Mouse (Mus musculus) heart, postnatal 0 days (tissue): Measurements from ENCODE around the gene Cadps. TPM values are rescaled to one million over a fixed set of nuclear protein-coding genes. Genes with fewer than 3 reads are reported as not detected.
A peak's percentile ranks its signal among the peaks of the same experiment; 100 is the strongest.

ENCODE experiments used
- ATAC-seq: fragments of 200-750 bp; cut with Nextera tagmentation; 2 replicates; pipeline ENCODE4 v1.8.0; 2017; ENCODE audit warnings: low read depth, moderate number of reproducible peaks, moderate library complexity; ENCODE audit not compliant: insufficient read depth
- DNase-seq: peaks from one replicate; pipeline ENCODE4 v3.0.0-alpha.2; 2016; ENCODE audit warnings: low spot score
- H3K27ac ChIP-seq: fragments of 300-500 bp; sonication (generic); 2 replicates; pipeline ENCODE4 v1.5.1; 2014; ENCODE audit warnings: low read depth, mild to moderate bottlenecking
- H3K27me3 ChIP-seq: fragments of 300-500 bp; sonication (generic); 2 replicates; pipeline ENCODE4 v1.6.1; 2014; ENCODE audit warnings: low read length, mixed read lengths; ENCODE audit not compliant: control insufficient read depth, insufficient read depth
- H3K36me3 ChIP-seq: fragments of 300-500 bp; sonication (generic); replicated peaks from 2 replicates; pipeline ENCODE4 v1.6.1; 2014; ENCODE audit warnings: low read length, mixed read lengths; ENCODE audit not compliant: control insufficient read depth, insufficient read depth
- H3K4me1 ChIP-seq: fragments of 300-500 bp; sonication (generic); 2 replicates; pipeline ENCODE4 v1.6.1; 2014; ENCODE audit warnings: antibody characterized with exemption; ENCODE audit not compliant: control insufficient read depth, insufficient read depth
- H3K4me2 ChIP-seq: fragments of 300-500 bp; sonication (generic); 2 replicates; pipeline ENCODE4 v1.6.1; 2014; ENCODE audit warnings: low read depth, mild to moderate bottlenecking, low read length, moderate library complexity
- H3K4me3 ChIP-seq: fragments of 300-500 bp; sonication (generic); 2 replicates; pipeline ENCODE4 v1.5.1; 2014; ENCODE audit warnings: low read depth, low read length
- H3K9ac ChIP-seq: fragments of 300-500 bp; sonication (generic); replicated peaks from 2 replicates; pipeline ENCODE4 v1.6.1; 2014; ENCODE audit warnings: low read depth, low read length, mixed read lengths
- H3K9me3 ChIP-seq: fragments of 300-500 bp; sonication (generic); replicated peaks from 2 replicates; pipeline ENCODE4 v1.6.1; 2016; ENCODE audit warnings: low read length; ENCODE audit not compliant: control insufficient read depth
- CTCF ChIP-seq: IDR thresholded peaks from 2 replicates; pipeline ENCODE4 v1.5.1; 2016; ENCODE audit warnings: antibody characterized with exemption, control low read depth, low read depth
- EP300 ChIP-seq: IDR thresholded peaks from 2 replicates; pipeline ENCODE4 v1.6.1; 2016; ENCODE audit warnings: antibody characterized with exemption, low read depth
- WGBS: fragments of 180-500 bp; shearing (Covaris S2); extraction: QIAGEN DNeasy Blood & Tissue Kit; methylation state at CpG from one replicate; pipeline ENCODE4 v1.1.7; 2014; 5-methylcytosine and 5-hydroxymethylcytosine counted together
- polyA plus RNA-seq: library from polyadenylated mRNA; unstranded; fragments of >200 nt; fragmentation: Nextera tagmentation; extraction: Ambion mirVana; gene quantifications from 2 replicates; pipeline ENCODE4 v1.2.1, GENCODE M21; 2015
- total RNA-seq: library from RNA; depleted of rRNA; stranded (reverse); fragments of >200 nt; gene quantifications from 2 replicates; pipeline ENCODE4 v1.2.3, GENCODE M21; 2014; ENCODE audit warnings: low replicate concordance

Cadps gene
- total and polyA plus RNA-seq, 2 experiments from 2014 or later = 0.03 to 5.2 TPM

- peak overlapping the region; percentile 29 for H3K4me2 ChIP-seq
- H3K36me3 ChIP-seq = no peaks in the 10 kb centered on the region
- H3K4me3 ChIP-seq = peak overlapping the region; percentile 21
- H3K27ac ChIP-seq = no peak overlapping the region
- no peak for ATAC-seq
- no peak for TF ChIP-seq EP300
- no peak; the same call in 1 of the 2 replicates for TF ChIP-seq CTCF
- no peaks in the 10 kb centered on the region for H3K9me3 ChIP-seq
- WGBS = 1% methylated on average over 42 of the region's 42 CpGs
- no peak for DNase-seq
- 0 out of 2 replicates have a peak, but pooled peaks cover 3% of the 10 kb centered on the region for H3K4me1 ChIP-seq
- peaks cover 99% of the 10 kb centered on the region for H3K27me3 ChIP-seq
- H3K9ac ChIP-seq = no peak overlapping the region
These were observed 481.6 kb downstream of the Cadps start for GRCm38 (mm10) chr14:12341075-12341788.

DNA sequence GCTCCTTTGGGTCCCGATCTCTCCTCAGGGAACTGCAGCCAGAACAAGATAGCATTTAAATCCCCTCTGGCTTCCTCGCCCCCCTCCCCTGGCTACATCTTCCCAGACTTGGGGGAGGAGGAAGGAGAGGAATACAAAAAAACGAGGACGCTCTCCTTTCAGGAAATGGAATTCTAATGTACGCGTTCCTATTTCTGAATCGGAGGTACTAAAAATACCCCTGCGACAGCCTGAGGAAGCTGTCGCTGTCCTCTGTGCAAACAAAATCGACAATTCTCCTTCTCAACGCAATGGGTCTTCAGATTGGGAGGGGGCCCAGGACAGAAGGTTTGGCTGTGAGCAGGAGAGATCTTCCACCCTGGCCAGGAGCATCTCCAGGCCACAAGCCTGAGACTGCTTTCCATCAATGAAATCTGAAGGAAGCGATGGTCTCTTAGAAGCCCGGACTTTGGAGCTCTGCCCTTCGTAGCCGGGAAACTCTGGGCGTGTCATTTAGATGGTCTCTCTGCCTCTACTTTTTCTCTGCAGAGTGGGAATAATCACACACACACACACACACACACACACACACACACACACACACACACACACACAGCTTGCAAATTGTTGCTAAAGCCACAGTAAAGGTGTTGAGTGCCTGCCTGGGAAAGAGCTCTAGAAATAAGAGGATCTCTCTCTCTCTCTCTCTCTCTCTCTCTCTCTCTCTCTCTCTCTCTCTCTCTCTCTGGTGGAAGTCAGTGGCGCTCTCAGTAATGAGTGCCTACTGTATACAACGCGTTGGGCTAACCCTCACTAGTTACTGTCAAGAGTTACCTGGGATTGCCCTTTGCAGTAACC, 482.4 kb downstream of the Cadps start:
- Histone ChIP-seq H3K9me3 (no peaks in the 10 kb centered on the region), H3K4me1 (0 out of 2 replicates have a peak, but pooled peaks cover 3% of the 10 kb centered on the region), H3K4me2 (peak overlapping the region; percentile 42; the same call in 1 of the 2 replicates), H3K27me3 (peaks cover 99% of the 10 kb centered on the region), H3K9ac (no peak overlapping the region), H3K4me3 (peak overlapping the region; percentile 24), H3K36me3 (no peaks in the 10 kb centered on the region), H3K27ac (no peak overlapping the region)
- WGBS = under 1% methylated on average over 19 of the region's 19 CpGs
- ATAC-seq = no peak
- no peak for DNase-seq
- TF ChIP-seq EP300 (no peak), CTCF (no peak)

DNA sequence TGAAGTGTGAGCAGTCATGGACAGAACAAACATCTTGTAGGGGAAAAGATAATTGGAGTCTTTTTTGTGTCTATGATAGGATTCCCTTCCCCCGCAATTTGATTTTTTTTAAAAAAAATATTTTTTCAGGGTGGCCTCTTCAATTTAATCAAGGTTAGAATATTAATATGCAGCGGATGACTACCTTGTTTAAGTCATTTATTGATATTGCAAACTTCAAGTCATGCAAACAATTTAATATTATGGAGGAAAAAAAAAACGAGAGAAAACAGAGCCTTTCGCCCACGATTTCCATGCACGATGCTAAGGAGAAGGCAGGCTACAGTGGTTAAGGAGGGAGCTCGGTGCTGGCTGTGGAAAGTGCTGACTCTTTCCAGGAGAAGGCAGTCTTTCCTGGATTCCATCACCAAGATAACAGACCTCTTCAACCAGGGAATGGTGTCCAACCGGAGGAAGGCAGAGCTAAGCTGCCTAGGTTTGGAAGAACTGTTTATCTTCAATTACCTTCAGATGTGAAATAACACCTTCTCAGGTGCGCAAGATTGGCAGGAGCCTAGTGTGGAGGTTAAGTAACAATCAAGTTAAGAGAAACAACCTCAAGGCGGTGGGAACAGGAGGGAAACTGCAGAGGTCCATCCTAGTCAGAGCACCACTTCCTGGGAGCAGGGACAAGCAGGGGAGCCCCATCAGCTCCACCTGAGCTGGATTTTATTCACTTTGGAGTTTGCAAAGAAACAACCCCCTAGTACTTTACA, 483.9 kb downstream of the Cadps start:
- Histone ChIP-seq H3K4me2 (no peak overlapping the region), H3K4me1 (0 out of 2 replicates have a peak, but pooled peaks cover 3% of the 10 kb centered on the region), H3K9me3 (no peaks in the 10 kb centered on the region), H3K4me3 (no peak overlapping the region), H3K9ac (no peak overlapping the region), H3K27ac (no peak overlapping the region), H3K36me3 (no peaks in the 10 kb centered on the region), H3K27me3 (peaks cover 98% of the 10 kb centered on the region)
- WGBS = 3% methylated on average over 10 of the region's 10 CpGs
- no peak for ATAC-seq
- no peak for DNase-seq
- TF ChIP-seq EP300 (no peak), CTCF (no peak)

GRCm38 (mm10) chr14:12337998-12338809, 484.7 kb downstream of the Cadps start:
- Histone ChIP-seq H3K27me3 (peaks cover 90% of the 10 kb centered on the region), H3K4me1 (0 out of 2 replicates have a peak, but pooled peaks cover 3% of the 10 kb centered on the region), H3K4me3 (no peak overlapping the region), H3K9ac (no peak overlapping the region), H3K27ac (no peak overlapping the region), H3K9me3 (no peaks in the 10 kb centered on the region), H3K36me3 (no peaks in the 10 kb centered on the region), H3K4me2 (no peak overlapping the region)
- 5% methylated on average over 16 of the region's 16 CpGs for WGBS
- DNase-seq (no peak), ATAC-seq (no peak)
- no peak for TF ChIP-seq CTCF
